Mouse (Mus musculus): ENCODE data around the gene Psma1. TPM values are rescaled to one million over a fixed set of nuclear protein-coding genes. Genes with fewer than 3 reads are reported as not detected.

The Psma1 gene
- polyA plus RNA-seq, 1 experiment from 2014 or later = 430 TPM

DNA sequence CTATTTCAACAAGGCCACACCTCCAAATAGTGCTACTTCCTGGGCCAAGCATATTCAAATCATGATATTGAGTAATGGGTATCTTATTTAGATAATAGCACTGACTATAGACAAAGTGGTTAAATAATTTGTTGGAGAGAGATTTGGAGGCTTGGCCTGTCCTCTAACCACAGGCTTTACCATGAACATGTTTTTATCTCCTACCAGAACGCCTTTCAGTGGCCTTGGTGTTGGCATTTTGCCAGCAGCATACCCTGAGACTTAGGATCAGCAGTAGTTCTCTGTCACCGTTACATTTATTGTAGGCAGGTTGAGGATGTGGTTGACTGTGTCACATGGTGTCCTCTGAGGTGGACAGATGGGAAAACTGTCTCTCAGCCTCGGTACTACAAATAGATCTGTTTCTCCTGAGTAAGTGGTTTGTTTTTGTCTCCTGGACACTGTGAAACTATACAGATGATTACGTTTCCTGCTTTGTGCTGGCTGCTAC is 25.4 kb upstream of the Psma1 start:
- H3K9me3 ChIP-seq (ENCODE audit: low read length) = no peaks in the 10 kb centered on the region
- no peak for ATAC-seq (ENCODE audit: low FRiP score, low TSS enrichment)
- no peak overlapping the region for H3K4me3 ChIP-seq (ENCODE audit: low read length)
- no peaks in the 10 kb centered on the region for H3K4me1 ChIP-seq (ENCODE audit: insufficient read depth, low read length)
- no peak overlapping the region for H3K9ac ChIP-seq (replicated peaks; ENCODE audit: low read length)
- H3K27me3 ChIP-seq (ENCODE audit: insufficient read depth, low read length) = no peaks in the 10 kb centered on the region
- H3K27ac ChIP-seq (ENCODE audit: low read length) = no peak overlapping the region
- H3K36me3 ChIP-seq (ENCODE audit: insufficient read depth, low read length) = no peaks in the 10 kb centered on the region
- H3K4me2 ChIP-seq (replicated peaks; ENCODE audit: low read depth, low read length) = no peak overlapping the region
- WGBS = 75% methylated on average over 4 of the region's 4 CpGs

DNA sequence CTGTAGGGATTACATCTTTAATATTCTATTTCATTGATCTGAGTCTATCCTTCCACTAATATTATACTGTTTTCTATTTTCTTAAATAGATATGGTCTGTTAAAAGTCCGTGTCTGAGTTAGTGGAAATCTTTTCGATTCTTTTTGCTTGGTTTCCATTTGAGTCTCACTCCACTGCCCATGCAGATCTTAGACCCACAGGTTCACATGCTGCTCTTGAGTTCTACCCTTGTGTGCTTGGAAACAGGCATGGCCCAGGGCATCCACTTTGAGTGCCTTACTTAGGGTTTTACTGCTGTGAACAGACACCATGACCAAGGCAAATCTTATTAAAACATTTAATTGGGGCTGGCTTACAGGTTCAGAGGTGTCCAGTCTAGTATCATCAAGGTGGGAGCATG is 24.9 kb upstream of the Psma1 start:
- H3K36me3 ChIP-seq (ENCODE audit: insufficient read depth, low read length) = no peaks in the 10 kb centered on the region
- no peak overlapping the region for H3K27ac ChIP-seq (ENCODE audit: low read length)
- no peak overlapping the region for H3K4me3 ChIP-seq (ENCODE audit: low read length)
- H3K4me2 ChIP-seq (replicated peaks; ENCODE audit: low read depth, low read length) = no peak overlapping the region
- no peaks in the 10 kb centered on the region for H3K9me3 ChIP-seq (ENCODE audit: low read length)
- H3K9ac ChIP-seq (replicated peaks; ENCODE audit: low read length) = no peak overlapping the region
- no peaks in the 10 kb centered on the region for H3K27me3 ChIP-seq (ENCODE audit: insufficient read depth, low read length)
- H3K4me1 ChIP-seq (ENCODE audit: insufficient read depth, low read length) = no peaks in the 10 kb centered on the region
- 67% methylated on average over 2 of the region's 2 CpGs for WGBS
- ATAC-seq (ENCODE audit: low FRiP score, low TSS enrichment) = no peak

DNA sequence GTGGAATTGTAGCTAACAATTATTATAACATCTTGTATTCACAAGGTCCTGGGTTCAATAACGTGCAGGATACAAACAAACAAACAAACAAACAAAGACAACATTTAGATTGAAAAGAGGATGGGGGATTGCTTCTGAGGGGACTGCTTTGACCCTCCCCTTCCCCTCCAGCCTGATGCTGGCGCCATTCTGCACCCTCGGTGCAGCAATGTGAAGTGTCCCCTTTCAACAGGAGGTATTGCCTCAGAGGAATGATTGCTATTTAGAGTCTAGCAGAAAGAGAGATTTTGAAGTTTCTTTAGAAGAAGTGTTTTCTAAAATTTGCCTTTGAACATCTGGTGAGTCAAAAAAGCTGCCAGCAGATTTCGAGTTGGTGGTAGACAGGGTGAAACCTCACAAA is 23.3 kb upstream of the Psma1 start:
- no peaks in the 10 kb centered on the region for H3K4me1 ChIP-seq (ENCODE audit: insufficient read depth, low read length)
- no peak overlapping the region for H3K27ac ChIP-seq (ENCODE audit: low read length)
- no peak overlapping the region for H3K4me2 ChIP-seq (replicated peaks; ENCODE audit: low read depth, low read length)
- H3K27me3 ChIP-seq (ENCODE audit: insufficient read depth, low read length) = no peaks in the 10 kb centered on the region
- H3K9ac ChIP-seq (replicated peaks; ENCODE audit: low read length) = no peak overlapping the region
- ATAC-seq (ENCODE audit: low FRiP score, low TSS enrichment) = no peak
- no peak overlapping the region for H3K4me3 ChIP-seq (ENCODE audit: low read length)
- no peaks in the 10 kb centered on the region for H3K9me3 ChIP-seq (ENCODE audit: low read length)
- 53% methylated on average over 4 of the region's 4 CpGs for WGBS
- H3K36me3 ChIP-seq (ENCODE audit: insufficient read depth, low read length) = no peaks in the 10 kb centered on the region

DNA sequence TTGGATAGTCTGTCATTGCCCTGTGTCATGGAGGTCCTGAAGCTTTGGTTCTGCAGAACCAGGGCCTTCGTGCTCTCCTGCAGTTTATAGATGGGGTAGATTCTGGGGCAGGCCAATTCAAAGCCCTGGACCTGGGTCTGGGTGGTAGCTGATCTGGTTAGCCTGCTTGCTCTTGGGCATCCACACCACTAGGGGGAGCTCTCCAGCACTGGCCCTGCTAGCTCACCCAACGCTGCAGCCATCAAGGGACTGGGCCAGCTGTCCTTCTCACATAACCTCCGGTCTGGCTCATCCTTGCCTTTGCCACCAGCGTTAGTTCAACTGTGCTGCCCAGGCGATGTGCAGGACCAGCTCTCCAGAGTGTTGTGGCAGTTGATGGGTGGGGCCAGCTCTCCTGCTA is 18.8 kb upstream of the Psma1 start:
- Histone ChIP-seq H3K9ac (replicated peaks; ENCODE audit: low read length) (no peak overlapping the region), H3K27me3 (ENCODE audit: insufficient read depth, low read length) (no peaks in the 10 kb centered on the region), H3K4me3 (ENCODE audit: low read length) (no peak overlapping the region), H3K4me1 (ENCODE audit: insufficient read depth, low read length) (peaks cover 29% of the 10 kb centered on the region), H3K4me2 (replicated peaks; ENCODE audit: low read depth, low read length) (no peak overlapping the region), H3K27ac (ENCODE audit: low read length) (no peak overlapping the region), H3K36me3 (ENCODE audit: insufficient read depth, low read length) (no peaks in the 10 kb centered on the region), H3K9me3 (ENCODE audit: low read length) (no peaks in the 10 kb centered on the region)
- 83% methylated on average over 5 of the region's 5 CpGs for WGBS
- no peak for ATAC-seq (ENCODE audit: low FRiP score, low TSS enrichment)

DNA sequence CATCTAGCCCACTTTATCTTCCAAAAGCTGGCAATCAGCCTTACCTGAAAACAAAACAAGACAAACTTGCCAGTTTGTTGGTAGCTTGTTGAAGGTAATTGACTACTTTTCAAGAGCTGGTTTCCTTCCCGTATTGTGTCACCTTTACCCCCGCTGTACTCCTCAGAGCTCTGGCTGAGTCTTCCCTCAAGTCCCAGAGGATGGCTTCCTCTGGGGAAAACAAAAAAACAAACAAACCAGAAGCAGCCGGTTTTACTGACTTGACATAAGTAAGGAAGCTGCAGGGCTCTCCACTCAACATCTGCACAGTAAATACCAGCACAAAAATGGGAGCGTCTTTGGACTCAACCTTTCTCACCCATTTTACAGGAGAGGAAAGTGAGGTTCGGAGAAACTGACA is 18.0 kb upstream of the Psma1 start:
- no peak overlapping the region for H3K4me2 ChIP-seq (replicated peaks; ENCODE audit: low read depth, low read length)
- H3K4me3 ChIP-seq (ENCODE audit: low read length) = no peak overlapping the region
- no peaks in the 10 kb centered on the region for H3K36me3 ChIP-seq (ENCODE audit: insufficient read depth, low read length)
- H3K9ac ChIP-seq (replicated peaks; ENCODE audit: low read length) = no peak overlapping the region
- peaks cover 29% of the 10 kb centered on the region for H3K4me1 ChIP-seq (ENCODE audit: insufficient read depth, low read length)
- no peaks in the 10 kb centered on the region for H3K27me3 ChIP-seq (ENCODE audit: insufficient read depth, low read length)
- H3K9me3 ChIP-seq (ENCODE audit: low read length) = no peaks in the 10 kb centered on the region
- no peak overlapping the region for H3K27ac ChIP-seq (ENCODE audit: low read length)
- 75% methylated on average over 5 of the region's 5 CpGs for WGBS
- no peak for ATAC-seq (ENCODE audit: low FRiP score, low TSS enrichment)

DNA sequence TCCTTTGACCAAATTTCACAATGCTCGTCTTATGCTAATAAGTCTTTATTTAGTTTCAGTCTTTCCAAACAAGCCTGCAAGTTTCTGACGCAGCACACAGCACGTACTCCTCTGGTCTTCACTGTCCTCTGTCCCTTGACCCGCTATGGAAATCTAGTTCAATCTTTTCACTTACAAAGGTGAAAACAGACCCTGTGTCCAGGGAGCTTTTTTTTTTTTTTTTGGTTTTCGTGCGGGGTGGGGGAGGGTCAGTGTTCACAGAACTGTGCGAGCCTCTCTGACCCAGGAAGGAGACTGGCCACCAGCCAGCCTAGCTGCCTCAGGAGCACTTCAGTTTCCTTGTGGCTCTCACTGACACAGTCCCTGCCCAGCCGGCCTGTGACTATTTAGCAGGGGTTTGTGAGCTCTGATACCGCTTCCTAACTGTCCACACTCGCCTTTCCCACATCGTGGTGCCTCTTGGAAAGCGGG is 16.6 kb upstream of the Psma1 start:
- Histone ChIP-seq H3K36me3 (ENCODE audit: insufficient read depth, low read length) (no peaks in the 10 kb centered on the region), H3K4me3 (ENCODE audit: low read length) (peak overlapping the region; percentile 18), H3K4me2 (replicated peaks; ENCODE audit: low read depth, low read length) (peak overlapping the region; percentile 36), H3K9ac (replicated peaks; ENCODE audit: low read length) (peak overlapping the region; percentile 53; the same call in 1 of the 2 replicates), H3K27ac (ENCODE audit: low read length) (0 out of 2 replicates have a peak overlapping the region, but pooled peaks have one; percentile 1), H3K9me3 (ENCODE audit: low read length) (no peaks in the 10 kb centered on the region), H3K27me3 (ENCODE audit: insufficient read depth, low read length) (no peaks in the 10 kb centered on the region), H3K4me1 (ENCODE audit: insufficient read depth, low read length) (peaks cover 29% of the 10 kb centered on the region)
- peak; percentile 84; the same call in 1 of the 2 replicates for ATAC-seq (ENCODE audit: low FRiP score, low TSS enrichment)
- WGBS = 15% methylated on average over 12 of the region's 12 CpGs

DNA sequence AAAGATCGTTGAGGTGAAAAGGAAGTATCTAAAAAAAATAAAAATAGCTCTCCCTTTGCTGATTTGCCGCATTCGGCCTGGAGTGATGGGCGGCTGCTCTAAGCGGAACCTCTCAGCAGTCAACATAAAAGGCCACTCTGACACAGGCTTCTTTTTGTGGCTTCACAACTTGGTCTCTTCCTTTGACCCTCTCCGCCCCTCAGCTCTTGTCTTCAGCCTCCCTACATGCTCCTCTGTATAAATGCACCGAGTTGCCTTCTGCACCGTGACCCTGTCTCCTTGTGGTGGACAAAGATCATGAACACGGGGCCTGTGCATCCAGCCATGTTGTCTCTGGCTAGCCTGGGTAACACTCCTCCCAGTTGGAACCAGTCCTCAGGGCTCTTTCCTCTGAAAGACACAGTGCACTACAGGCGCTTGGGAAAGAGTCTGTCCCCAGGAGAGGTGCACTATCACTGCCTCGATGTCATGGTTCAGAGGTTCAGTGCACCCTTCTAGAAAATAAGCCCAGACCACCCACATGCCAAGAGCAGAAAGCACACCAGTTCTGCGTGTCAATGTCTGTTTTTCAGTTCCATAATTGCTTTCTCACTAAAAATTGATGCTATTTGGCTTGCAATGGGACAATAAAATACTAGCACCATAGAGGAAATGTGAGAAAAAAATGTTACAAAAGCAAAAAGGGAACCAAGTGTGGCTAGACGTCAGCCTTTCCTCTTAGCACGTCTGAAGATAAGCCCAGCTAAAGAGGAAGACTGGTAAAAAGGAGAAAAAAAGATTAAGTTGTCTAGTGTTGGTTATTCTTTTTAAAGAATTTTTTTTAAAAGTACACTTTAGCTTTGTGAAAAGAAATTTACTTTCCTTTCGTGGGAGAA is 15.8 kb upstream of the Psma1 start:
- Histone ChIP-seq H3K9me3 (ENCODE audit: low read length) (no peaks in the 10 kb centered on the region), H3K4me2 (replicated peaks; ENCODE audit: low read depth, low read length) (no peak overlapping the region), H3K9ac (replicated peaks; ENCODE audit: low read length) (no peak overlapping the region), H3K4me1 (ENCODE audit: insufficient read depth, low read length) (peaks cover 29% of the 10 kb centered on the region), H3K27ac (ENCODE audit: low read length) (peak overlapping the region; percentile 73; the same call in 1 of the 2 replicates), H3K36me3 (ENCODE audit: insufficient read depth, low read length) (no peaks in the 10 kb centered on the region), H3K4me3 (ENCODE audit: low read length) (no peak overlapping the region), H3K27me3 (ENCODE audit: insufficient read depth, low read length) (no peaks in the 10 kb centered on the region)
- peak; percentile 89 for ATAC-seq (ENCODE audit: low FRiP score, low TSS enrichment)
- 33% methylated on average over 15 of the region's 15 CpGs for WGBS

DNA sequence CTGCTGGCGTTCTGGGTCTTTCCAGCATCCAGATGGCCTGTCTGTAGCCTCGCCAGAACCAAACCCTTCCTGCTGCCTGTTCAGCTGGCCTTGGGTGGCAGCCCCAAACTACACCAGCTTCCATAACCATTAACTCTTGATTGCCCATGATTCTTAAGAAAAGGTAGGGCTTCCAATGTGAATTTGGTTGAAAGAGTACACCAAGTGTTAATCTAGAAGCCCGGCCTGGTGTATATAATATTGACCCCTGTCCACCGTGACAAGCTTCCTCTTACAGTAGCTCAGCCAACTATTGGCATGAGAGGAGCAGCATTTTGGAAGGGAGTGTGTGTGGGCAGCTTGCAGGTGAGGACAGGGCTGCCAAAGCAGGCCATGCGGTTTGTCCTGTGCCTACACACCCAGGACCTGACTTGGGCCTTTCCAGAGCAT is 14.2 kb upstream of the Psma1 start:
- no peaks in the 10 kb centered on the region for H3K36me3 ChIP-seq (ENCODE audit: insufficient read depth, low read length)
- 52% methylated on average over 5 of the region's 5 CpGs for WGBS
- no peak overlapping the region for H3K9ac ChIP-seq (replicated peaks; ENCODE audit: low read length)
- H3K4me3 ChIP-seq (ENCODE audit: low read length) = no peak overlapping the region
- H3K4me1 ChIP-seq (ENCODE audit: insufficient read depth, low read length) = peaks cover 29% of the 10 kb centered on the region
- no peaks in the 10 kb centered on the region for H3K9me3 ChIP-seq (ENCODE audit: low read length)
- no peak overlapping the region for H3K4me2 ChIP-seq (replicated peaks; ENCODE audit: low read depth, low read length)
- no peak for ATAC-seq (ENCODE audit: low FRiP score, low TSS enrichment)
- H3K27me3 ChIP-seq (ENCODE audit: insufficient read depth, low read length) = no peaks in the 10 kb centered on the region
- H3K27ac ChIP-seq (ENCODE audit: low read length) = no peak overlapping the region

DNA sequence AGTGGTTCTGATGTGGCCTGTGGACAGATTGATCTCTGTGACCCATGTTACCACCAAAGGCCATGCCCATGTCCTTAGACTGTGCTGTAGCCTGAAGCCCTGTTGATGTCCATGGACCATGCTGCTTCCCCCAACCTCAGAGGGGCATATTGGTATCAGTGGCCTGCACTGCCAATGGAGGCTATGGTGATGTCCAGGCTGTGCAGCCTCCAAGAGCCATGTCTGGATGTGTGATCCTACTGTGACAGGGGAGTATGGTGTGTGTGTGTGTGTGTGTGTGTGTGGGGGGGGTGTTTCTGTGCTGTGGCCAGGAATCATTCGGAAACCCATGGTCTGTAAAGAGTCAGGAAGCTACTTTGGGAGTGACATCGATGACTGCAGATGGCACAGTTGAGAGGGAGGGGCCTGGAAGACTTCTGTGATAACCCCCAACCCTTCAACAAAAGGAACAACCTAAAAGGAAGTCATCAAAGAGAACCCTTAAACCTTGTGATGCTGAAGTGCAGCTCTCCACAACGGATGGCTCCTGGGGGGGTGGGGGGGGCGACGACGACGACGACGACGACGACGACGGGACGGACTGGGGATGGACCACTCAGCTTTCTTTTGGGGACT is 8.5 kb upstream of the Psma1 start:
- no peaks in the 10 kb centered on the region for H3K36me3 ChIP-seq (ENCODE audit: insufficient read depth, low read length)
- no peak overlapping the region for H3K9ac ChIP-seq (replicated peaks; ENCODE audit: low read length)
- H3K27ac ChIP-seq (ENCODE audit: low read length) = no peak overlapping the region
- H3K27me3 ChIP-seq (ENCODE audit: insufficient read depth, low read length) = no peaks in the 10 kb centered on the region
- H3K9me3 ChIP-seq (ENCODE audit: low read length) = no peaks in the 10 kb centered on the region
- no peaks in the 10 kb centered on the region for H3K4me1 ChIP-seq (ENCODE audit: insufficient read depth, low read length)
- ATAC-seq (ENCODE audit: low FRiP score, low TSS enrichment) = peak; percentile 51; the same call in 1 of the 2 replicates
- H3K4me2 ChIP-seq (replicated peaks; ENCODE audit: low read depth, low read length) = no peak overlapping the region
- no peak overlapping the region for H3K4me3 ChIP-seq (ENCODE audit: low read length)
- WGBS = 95% methylated on average over 14 of the region's 14 CpGs

DNA sequence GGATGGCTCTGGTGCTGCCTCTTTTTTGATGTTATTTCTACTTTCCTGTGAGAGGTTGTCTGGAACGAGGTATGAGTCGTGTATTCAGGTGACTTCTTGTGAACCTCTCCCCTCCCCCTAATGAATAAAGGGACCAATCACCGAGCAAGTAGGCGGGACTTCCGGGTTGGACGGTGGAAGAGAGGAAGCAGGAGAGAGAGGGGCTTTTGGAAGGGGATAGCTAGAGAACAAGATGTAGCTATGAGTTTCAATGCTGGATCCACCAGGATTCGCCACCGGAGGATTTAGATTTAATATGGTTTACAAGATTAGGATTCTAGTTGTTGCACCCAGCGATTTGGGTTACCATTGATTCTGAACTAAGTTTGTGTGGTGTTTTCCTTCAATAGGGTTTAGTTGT is 7.1 kb upstream of the Psma1 start:
- H3K36me3 ChIP-seq (ENCODE audit: insufficient read depth, low read length) = no peaks in the 10 kb centered on the region
- H3K4me3 ChIP-seq (ENCODE audit: low read length) = no peak overlapping the region
- no peak for ATAC-seq (ENCODE audit: low FRiP score, low TSS enrichment)
- WGBS = 74% methylated on average over 9 of the region's 9 CpGs
- H3K27ac ChIP-seq (ENCODE audit: low read length) = no peak overlapping the region
- no peaks in the 10 kb centered on the region for H3K4me1 ChIP-seq (ENCODE audit: insufficient read depth, low read length)
- no peak overlapping the region for H3K4me2 ChIP-seq (replicated peaks; ENCODE audit: low read depth, low read length)
- H3K9me3 ChIP-seq (ENCODE audit: low read length) = no peaks in the 10 kb centered on the region
- no peak overlapping the region for H3K9ac ChIP-seq (replicated peaks; ENCODE audit: low read length)
- H3K27me3 ChIP-seq (ENCODE audit: insufficient read depth, low read length) = no peaks in the 10 kb centered on the region
